Mouse (Mus musculus): ENCODE results near the gene Yy2. TPM values are rescaled to one million over a fixed set of nuclear protein-coding genes. Genes with fewer than 3 reads are reported as not detected.

Yy2 gene
- polyA plus RNA-seq, 1 experiment from 2014 or later: 2.9 TPM

GRCm38 (mm10) chrX:157563794-157564193 lies 5.0 kb downstream of the Yy2 start:
- Histone ChIP-seq H3K4me2 (no peak overlapping the region), H3K27ac (no peak overlapping the region), H3K4me1 (no peaks in the 10 kb centered on the region), H3K36me3 (no peaks in the 10 kb centered on the region), H3K4me3 (replicated peaks) (no peak overlapping the region), H3K9ac (no peak overlapping the region), H3K27me3 (replicated peaks) (no peaks in the 10 kb centered on the region), H3K9me3 (no peaks in the 10 kb centered on the region)
- no peak for ATAC-seq (ENCODE audit: insufficient read depth, low FRiP score, low read depth)
- 77% methylated on average over 10 of the region's 10 CpGs for WGBS

- WGBS: 37% methylated on average over 3 of the region's 3 CpGs
- peak; percentile 83 for ATAC-seq (ENCODE audit: insufficient read depth, low FRiP score, low read depth)
- Histone ChIP-seq H3K4me1 (no peaks in the 10 kb centered on the region), H3K9me3 (no peaks in the 10 kb centered on the region), H3K36me3 (no peaks in the 10 kb centered on the region), H3K9ac (no peak overlapping the region), H3K4me3 (replicated peaks) (no peak overlapping the region), H3K27ac (no peak overlapping the region), H3K4me2 (no peak overlapping the region), H3K27me3 (replicated peaks) (no peaks in the 10 kb centered on the region)
These were observed 21.7 kb downstream of the Yy2 start for GRCm38 (mm10) chrX:157547082-157547481.

Other genes starting within 250 kb of the Yy2 start
- 0.09 and 0.23 TPM in 2 replicates for gene Phex, start 153.7 kb downstream of the Yy2 start, polyA plus RNA-seq (2015; fragmentation: Nextera tagmentation; extraction: Ambion mirVana)
- 34.7 and 38.0 TPM in 2 replicates for gene Sms, start 76.7 kb downstream of the Yy2 start, polyA plus RNA-seq (2015; fragmentation: Nextera tagmentation; extraction: Ambion mirVana)
- gene Mbtps2, start 29.7 kb upstream of the Yy2 start, polyA plus RNA-seq (2015; fragmentation: Nextera tagmentation; extraction: Ambion mirVana): 19.9 and 22.9 TPM in 2 replicates
- gene Smpx, start 129.9 kb upstream of the Yy2 start, polyA plus RNA-seq (2015; fragmentation: Nextera tagmentation; extraction: Ambion mirVana): 5.3 and 9.2 TPM in 2 replicates
- gene Klhl34, start 249.4 kb upstream of the Yy2 start, polyA plus RNA-seq (2015; fragmentation: Nextera tagmentation; extraction: Ambion mirVana): 0.30 and 0.42 TPM in 2 replicates

Data from stomach, embryonic 15.5 days (tissue).